Mouse (Mus musculus): Measurements from ENCODE around the gene Ascl4. TPM values are rescaled to one million over a fixed set of nuclear protein-coding genes. Genes with fewer than 3 reads are reported as not detected.

Gene Ascl4
- total and polyA plus RNA-seq, 3 experiments, result 0.11 TPM; not detected in 2

DNA sequence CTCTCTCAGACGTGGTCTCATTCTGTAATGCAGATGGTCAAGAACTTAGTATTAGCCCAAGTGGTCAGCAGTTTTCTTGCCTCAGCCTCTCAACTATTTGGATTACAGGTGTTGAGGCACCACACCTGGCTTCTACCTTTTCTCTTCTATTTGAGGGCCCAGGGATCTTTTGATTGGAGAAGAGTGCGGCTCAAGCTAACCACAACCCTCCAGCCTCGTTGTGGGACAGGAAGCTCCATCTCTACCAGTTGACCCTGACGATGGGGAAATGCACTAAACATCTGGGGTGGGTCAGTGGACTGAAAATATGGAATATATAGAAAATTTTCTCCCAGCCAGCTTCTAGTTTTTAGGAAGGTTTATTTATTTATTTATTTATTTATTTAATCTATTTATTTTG, 64.9 kb downstream of the Ascl4 start:
- no peaks in the 10 kb centered on the region for H3K9me3 ChIP-seq (replicated peaks)
- no peak overlapping the region for H3K4me3 ChIP-seq (ENCODE audit: low read depth, low read length)
- DNase-seq (ENCODE audit: low spot score) (no peak), ATAC-seq (ENCODE audit: extremely low read depth, insufficient number of reproducible peaks, low FRiP score, poor library complexity, severe bottlenecking) (no peak)
- peaks cover 3% of the 10 kb centered on the region for H3K27me3 ChIP-seq (ENCODE audit: insufficient read depth, low read length)
- no peaks in the 10 kb centered on the region for H3K36me3 ChIP-seq (replicated peaks)
- TF ChIP-seq CTCF (IDR thresholded peaks at IDR 0.05; ENCODE audit: low read depth, low read length) (no peak), GATA2 (IDR thresholded peaks at IDR 0.05; ENCODE audit: borderline replicate concordance, low read depth, low read length) (no peak), TAL1 (conservative IDR thresholded peaks at IDR 0.05; ENCODE audit: low read depth, low read length) (no peak), POLR2AphosphoS5 (IDR thresholded peaks at IDR 0.05; ENCODE audit: insufficient replicate concordance, low read depth, low read length) (no peak), GATA1 (IDR thresholded peaks at IDR 0.05; ENCODE audit: borderline replicate concordance, low read length) (no peak)
- no peaks in the 10 kb centered on the region for H3K4me1 ChIP-seq (ENCODE audit: insufficient read depth, low read depth, low read length)

- Histone ChIP-seq H3K4me1 (ENCODE audit: insufficient read depth, low read depth, low read length) (no peaks in the 10 kb centered on the region), H3K9me3 (replicated peaks) (no peaks in the 10 kb centered on the region), H3K4me3 (ENCODE audit: low read depth, low read length) (no peak overlapping the region), H3K27me3 (ENCODE audit: insufficient read depth, low read length) (peaks cover 8% of the 10 kb centered on the region), H3K36me3 (replicated peaks) (no peaks in the 10 kb centered on the region)
- no peak for TF ChIP-seq CTCF (IDR thresholded peaks at IDR 0.05; ENCODE audit: low read depth, low read length)
- no peak for TF ChIP-seq GATA2 (IDR thresholded peaks at IDR 0.05; ENCODE audit: borderline replicate concordance, low read depth, low read length)
- TF ChIP-seq TAL1 (conservative IDR thresholded peaks at IDR 0.05; ENCODE audit: low read depth, low read length), result no peak
- no peak for TF ChIP-seq POLR2AphosphoS5 (IDR thresholded peaks at IDR 0.05; ENCODE audit: insufficient replicate concordance, low read depth, low read length)
- no peak for TF ChIP-seq GATA1 (IDR thresholded peaks at IDR 0.05; ENCODE audit: borderline replicate concordance, low read length)
- no peak for DNase-seq (ENCODE audit: low spot score)
- ATAC-seq (ENCODE audit: extremely low read depth, insufficient number of reproducible peaks, low FRiP score, poor library complexity, severe bottlenecking), result no peak
These were observed 66.4 kb downstream of the Ascl4 start for GRCm38 (mm10) chr10:85993836-85994235.

DNA sequence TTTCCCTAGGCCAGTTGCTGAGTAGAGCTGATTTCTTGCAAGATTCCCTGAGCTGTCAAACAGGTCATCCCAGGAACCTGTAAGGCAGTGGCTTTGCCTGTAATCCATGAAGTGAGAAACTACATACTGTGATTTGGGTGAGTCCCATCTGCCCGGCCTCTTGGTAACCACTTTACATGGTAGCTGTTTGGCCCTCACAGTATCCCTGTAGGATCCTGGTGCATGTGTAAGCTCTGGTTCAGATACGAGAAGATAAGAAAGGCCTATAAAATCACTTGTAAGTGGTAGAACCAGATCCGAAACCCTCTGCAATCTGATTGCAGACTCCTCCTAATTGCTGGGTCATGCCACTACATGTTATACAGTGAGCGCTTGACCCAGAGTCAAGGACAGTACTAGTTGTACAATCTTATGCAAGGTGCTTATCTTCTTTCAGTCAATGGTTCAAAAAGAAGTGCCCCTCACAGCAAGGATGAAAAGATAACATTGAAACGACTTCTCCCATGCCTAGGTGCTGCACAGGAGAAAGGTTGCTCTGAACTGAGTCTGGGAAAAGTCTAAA, 67.1 kb downstream of the Ascl4 start:
- peaks cover 8% of the 10 kb centered on the region for H3K27me3 ChIP-seq (ENCODE audit: insufficient read depth, low read length)
- no peaks in the 10 kb centered on the region for H3K9me3 ChIP-seq (replicated peaks)
- H3K4me1 ChIP-seq (ENCODE audit: insufficient read depth, low read depth, low read length), result no peaks in the 10 kb centered on the region
- no peak for DNase-seq (ENCODE audit: low spot score)
- H3K4me3 ChIP-seq (ENCODE audit: low read depth, low read length), result no peak overlapping the region
- no peak for ATAC-seq (ENCODE audit: extremely low read depth, insufficient number of reproducible peaks, low FRiP score, poor library complexity, severe bottlenecking)
- TF ChIP-seq CTCF (IDR thresholded peaks at IDR 0.05; ENCODE audit: low read depth, low read length) (no peak), POLR2AphosphoS5 (IDR thresholded peaks at IDR 0.05; ENCODE audit: insufficient replicate concordance, low read depth, low read length) (no peak), TAL1 (conservative IDR thresholded peaks at IDR 0.05; ENCODE audit: low read depth, low read length) (no peak), GATA2 (IDR thresholded peaks at IDR 0.05; ENCODE audit: borderline replicate concordance, low read depth, low read length) (no peak), GATA1 (IDR thresholded peaks at IDR 0.05; ENCODE audit: borderline replicate concordance, low read length) (no peak)
- H3K36me3 ChIP-seq (replicated peaks), result no peaks in the 10 kb centered on the region

Other genes starting within 250 kb of the Ascl4 start
- gene Pwp1, start 98.2 kb upstream of the Ascl4 start, total RNA-seq (2014; fragmentation: Nextera tagmentation), result 60.8 and 70.4 TPM in 2 replicates
- gene Pwp1, start 98.2 kb upstream of the Ascl4 start, total RNA-seq (2017), result 49.0 and 56.3 TPM in 2 replicates
- 22.7 and 26.4 TPM in 2 replicates for gene Pwp1, start 98.2 kb upstream of the Ascl4 start, polyA plus RNA-seq (2012)
- 39.1 and 41.2 TPM in 2 replicates for gene Prdm4, start 10.5 kb upstream of the Ascl4 start, total RNA-seq (2014; fragmentation: Nextera tagmentation)
- gene Prdm4, start 10.5 kb upstream of the Ascl4 start, total RNA-seq (2017), result 32.6 and 42.3 TPM in 2 replicates
- gene Prdm4, start 10.5 kb upstream of the Ascl4 start, polyA plus RNA-seq (2012), result 10.4 and 14.3 TPM in 2 replicates
- gene Rtcb, start 30.1 kb downstream of the Ascl4 start, total RNA-seq (2014; fragmentation: Nextera tagmentation), result 48.7 and 51.1 TPM in 2 replicates
- gene Rtcb, start 30.1 kb downstream of the Ascl4 start, total RNA-seq (2017), result 140 and 146 TPM in 2 replicates
- gene Rtcb, start 30.1 kb downstream of the Ascl4 start, polyA plus RNA-seq (2012), result 49.4 and 69.1 TPM in 2 replicates
- not detected in 2 replicates for gene Bpifc, start 84.2 kb downstream of the Ascl4 start, total RNA-seq (2014; fragmentation: Nextera tagmentation)
- not detected in 2 replicates for gene Bpifc, start 84.2 kb downstream of the Ascl4 start, total RNA-seq (2017)
- gene Bpifc, start 84.2 kb downstream of the Ascl4 start, polyA plus RNA-seq (2012), result not detected in 2 replicates
- gene Fbxo7, start 94.3 kb downstream of the Ascl4 start, total RNA-seq (2014; fragmentation: Nextera tagmentation), result 45.3 and 65.0 TPM in 2 replicates
- gene Fbxo7, start 94.3 kb downstream of the Ascl4 start, total RNA-seq (2017), result 44.6 and 53.3 TPM in 2 replicates
- gene Fbxo7, start 94.3 kb downstream of the Ascl4 start, polyA plus RNA-seq (2012), result 16.9 and 20.8 TPM in 2 replicates

All from G1E (cell line).